Mouse (Mus musculus) lung, embryonic 16.5 days (tissue): Measurements from ENCODE around the gene Ppfia1. TPM values are rescaled to one million over a fixed set of nuclear protein-coding genes. Genes with fewer than 3 reads are reported as not detected.
A peak's percentile ranks its signal among the peaks of the same experiment; 100 is the strongest.

Experiments
- ATAC-seq: fragments of 200-750 bp; cut with Nextera tagmentation; 2 replicates; pipeline ENCODE4 v1.8.0; 2017; ENCODE audit warnings: low read depth, mild to moderate bottlenecking, moderate library complexity
- H3K27ac ChIP-seq: fragments of 300-500 bp; sonication (generic); 2 replicates; pipeline ENCODE4 v1.5.1; 2014; ENCODE audit warnings: mild to moderate bottlenecking, control low read depth, low read length
- H3K27me3 ChIP-seq: fragments of 300-500 bp; sonication (generic); 2 replicates; pipeline ENCODE4 v1.6.1; 2014; ENCODE audit warnings: low read depth, low read length, mixed read lengths; ENCODE audit not compliant: control insufficient read depth, insufficient read depth
- H3K36me3 ChIP-seq: fragments of 300-500 bp; sonication (generic); 2 replicates; pipeline ENCODE4 v1.6.1; 2014; ENCODE audit warnings: low read length; ENCODE audit not compliant: control insufficient read depth, insufficient read depth
- H3K4me1 ChIP-seq: fragments of 300-500 bp; sonication (generic); replicated peaks from 2 replicates; pipeline ENCODE4 v1.6.1; 2014; ENCODE audit warnings: low read length, mixed read lengths; ENCODE audit not compliant: control insufficient read depth, insufficient read depth
- H3K4me2 ChIP-seq: fragments of 300-500 bp; sonication (generic); 2 replicates; pipeline ENCODE4 v1.6.1; 2014; ENCODE audit warnings: low read depth, low read length, control low read depth
- H3K4me3 ChIP-seq: fragments of 300-500 bp; sonication (generic); 2 replicates; pipeline ENCODE4 v1.5.1; 2014; ENCODE audit warnings: mild to moderate bottlenecking, low read length, control low read depth
- H3K9ac ChIP-seq: fragments of 300-500 bp; sonication (generic); 2 replicates; pipeline ENCODE4 v1.6.1; 2014; ENCODE audit warnings: low read length, control low read depth
- H3K9me3 ChIP-seq: fragments of 300-500 bp; sonication (generic); 2 replicates; pipeline ENCODE4 v1.6.1; 2016; ENCODE audit warnings: low read length; ENCODE audit not compliant: control insufficient read depth
- WGBS: fragments of 180-500 bp; shearing (Covaris S2); extraction: QIAGEN DNeasy Blood & Tissue Kit; methylation state at CpG from one replicate; pipeline ENCODE4 v1.1.7; 2014; 5-methylcytosine and 5-hydroxymethylcytosine counted together
- polyA plus RNA-seq: library from polyadenylated mRNA; unstranded; fragments of >200 nt; fragmentation: Nextera tagmentation; extraction: Ambion mirVana; gene quantifications from 2 replicates; pipeline ENCODE4 v1.2.1, GENCODE M21; 2015

Gene Ppfia1
- polyA plus RNA-seq, 1 experiment from 2014 or later, result 25.9 TPM

DNA sequence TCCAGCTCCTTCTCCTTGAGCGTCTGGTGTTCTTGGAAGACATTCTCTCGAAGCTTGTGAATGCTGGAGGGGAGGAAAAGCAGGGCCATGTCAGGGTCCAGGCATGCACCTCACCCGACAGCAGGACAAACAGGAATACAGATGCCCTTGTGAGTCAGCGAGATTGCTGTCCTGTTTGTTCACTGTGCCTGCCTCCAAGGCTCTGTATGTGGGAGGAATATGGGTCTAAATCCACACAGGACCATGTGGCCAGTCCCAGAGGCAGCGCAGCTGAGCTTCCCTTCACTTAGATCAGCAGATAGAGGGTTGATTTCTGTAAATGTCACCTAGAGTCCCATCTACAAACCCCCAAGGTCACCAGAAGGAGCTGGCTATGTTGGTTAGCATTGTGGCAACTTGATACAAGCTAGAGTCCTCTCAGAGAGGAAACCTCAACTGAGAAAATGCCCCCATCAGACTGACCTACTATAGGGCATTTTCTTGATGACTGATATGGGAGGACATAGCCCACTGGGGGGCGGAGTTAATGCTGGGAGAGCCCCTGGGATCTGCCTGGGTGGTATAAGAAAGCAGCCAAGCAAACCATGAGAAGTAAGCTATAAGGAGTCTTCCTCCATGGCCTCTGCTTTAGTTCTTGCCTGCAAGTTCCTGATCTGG lies 92.2 kb downstream of the Ppfia1 start:
- Histone ChIP-seq H3K4me3 (no peak overlapping the region), H3K27ac (no peak overlapping the region), H3K9ac (no peak overlapping the region), H3K9me3 (no peaks in the 10 kb centered on the region), H3K4me1 (no peaks in the 10 kb centered on the region), H3K36me3 (peaks cover 72% of the 10 kb centered on the region), H3K4me2 (no peak overlapping the region), H3K27me3 (no peaks in the 10 kb centered on the region)
- no peak for ATAC-seq
- 83% methylated on average over 6 of the region's 6 CpGs for WGBS

DNA sequence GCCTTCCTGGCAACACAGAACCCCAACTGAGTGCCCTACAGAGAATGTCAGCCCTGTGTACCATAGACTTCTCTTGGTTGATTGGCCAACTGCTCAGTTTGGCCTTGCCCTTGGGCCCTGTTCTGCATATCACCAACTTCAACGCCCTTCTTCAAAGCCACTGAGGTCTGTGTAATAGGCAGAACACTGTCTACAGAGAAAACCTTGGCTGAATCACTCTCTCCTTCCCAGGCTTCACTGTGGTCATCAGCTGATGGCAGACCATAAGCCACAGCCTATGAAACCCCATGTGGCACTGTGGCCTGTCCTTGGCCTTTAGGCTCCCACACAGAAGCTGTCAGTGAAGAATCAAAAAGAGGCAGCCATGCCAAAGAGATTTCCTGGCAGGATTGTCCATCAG lies 94.6 kb downstream of the Ppfia1 start:
- Histone ChIP-seq H3K27me3 (no peaks in the 10 kb centered on the region), H3K9ac (no peak overlapping the region), H3K9me3 (no peaks in the 10 kb centered on the region), H3K4me2 (no peak overlapping the region), H3K36me3 (peaks cover 69% of the 10 kb centered on the region), H3K4me3 (no peak overlapping the region), H3K27ac (no peak overlapping the region), H3K4me1 (no peaks in the 10 kb centered on the region)
- WGBS, result 83% methylated on average over 1 of the region's 1 CpGs
- ATAC-seq, result no peak

DNA sequence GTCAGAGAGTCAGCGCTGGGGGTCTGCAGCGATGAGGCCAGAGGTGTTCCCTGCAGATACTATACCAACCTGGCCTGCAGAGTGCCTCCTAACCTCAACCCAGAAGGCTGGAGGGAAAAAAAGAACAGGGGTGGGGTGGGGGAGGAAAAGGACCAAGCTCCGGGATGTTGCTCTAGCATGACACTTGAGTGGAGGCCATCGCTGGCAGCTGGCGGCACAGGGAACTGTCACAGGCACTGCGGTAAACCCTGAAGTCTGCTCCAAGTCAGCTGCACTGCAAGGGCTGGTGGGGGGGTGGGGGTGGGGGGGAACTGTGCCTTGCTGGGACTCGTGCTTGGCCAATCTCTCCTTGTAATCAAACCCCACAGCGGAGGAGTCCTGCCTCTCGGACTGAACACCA lies 102.9 kb downstream of the Ppfia1 start:
- no peak for ATAC-seq
- Histone ChIP-seq H3K9ac (no peak overlapping the region), H3K9me3 (no peaks in the 10 kb centered on the region)

DNA sequence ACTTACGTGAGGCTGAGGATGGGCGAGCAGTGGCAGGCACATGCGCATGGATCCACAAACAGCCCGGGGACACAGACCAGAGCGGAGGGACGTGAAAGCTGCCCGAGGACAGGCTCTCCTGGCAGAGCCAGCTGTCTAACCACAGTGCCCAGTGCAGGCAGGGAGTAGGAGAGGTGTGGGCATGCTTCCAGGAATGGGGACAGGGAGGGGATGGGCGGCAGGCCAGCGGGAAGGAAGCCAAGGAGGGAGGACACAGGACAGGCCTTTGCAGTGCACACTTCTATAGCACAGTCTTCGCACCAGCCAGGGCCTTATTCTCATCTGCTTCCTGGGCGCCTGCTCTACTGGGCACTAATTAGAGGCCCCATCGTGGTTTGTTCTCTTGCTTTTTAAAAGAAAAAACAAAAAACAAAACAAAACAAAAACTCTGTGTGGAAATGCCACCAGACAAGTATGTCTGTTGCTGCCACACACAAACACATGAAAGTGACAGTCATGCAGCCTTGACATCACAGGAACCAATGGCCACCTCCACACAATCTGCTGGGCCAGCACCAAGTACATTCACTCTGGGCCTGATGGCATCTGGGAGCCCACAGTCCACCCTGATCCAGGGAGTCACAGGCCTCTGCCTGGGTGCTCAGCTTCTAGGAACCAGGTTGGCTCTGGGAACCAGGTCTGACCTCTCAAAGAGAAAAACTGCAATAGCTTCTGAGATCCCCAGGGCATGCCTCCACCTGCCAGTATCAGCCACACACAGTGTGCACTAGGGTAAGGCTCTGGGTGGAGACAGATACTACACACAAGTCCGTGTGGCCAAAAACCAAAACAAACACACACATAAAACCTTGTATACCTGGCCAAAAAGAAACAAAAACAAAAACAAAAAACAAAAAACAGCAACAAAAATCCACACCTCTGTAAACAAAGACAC lies 103.6 kb downstream of the Ppfia1 start:
- 84% methylated on average over 13 of the region's 13 CpGs for WGBS
- no peak overlapping the region for H3K4me2 ChIP-seq
- H3K4me3 ChIP-seq, result no peak overlapping the region
- H3K27ac ChIP-seq, result no peak overlapping the region
- ATAC-seq, result peak; percentile 55; the same call in 1 of the 2 replicates
- no peak overlapping the region for H3K9ac ChIP-seq
- H3K36me3 ChIP-seq, result peaks cover 69% of the 10 kb centered on the region
- no peaks in the 10 kb centered on the region for H3K4me1 ChIP-seq
- no peaks in the 10 kb centered on the region for H3K9me3 ChIP-seq
- no peaks in the 10 kb centered on the region for H3K27me3 ChIP-seq

More for the DNA sequence above, 102.9 kb downstream of the Ppfia1 start:
- no peak overlapping the region for H3K4me2 ChIP-seq
- H3K27ac ChIP-seq, result no peak overlapping the region
- no peak overlapping the region for H3K4me3 ChIP-seq
- WGBS, result 89% methylated on average over 9 of the region's 9 CpGs
- peaks cover 62% of the 10 kb centered on the region for H3K36me3 ChIP-seq
- H3K27me3 ChIP-seq, result no peaks in the 10 kb centered on the region
- H3K4me1 ChIP-seq, result no peaks in the 10 kb centered on the region

DNA sequence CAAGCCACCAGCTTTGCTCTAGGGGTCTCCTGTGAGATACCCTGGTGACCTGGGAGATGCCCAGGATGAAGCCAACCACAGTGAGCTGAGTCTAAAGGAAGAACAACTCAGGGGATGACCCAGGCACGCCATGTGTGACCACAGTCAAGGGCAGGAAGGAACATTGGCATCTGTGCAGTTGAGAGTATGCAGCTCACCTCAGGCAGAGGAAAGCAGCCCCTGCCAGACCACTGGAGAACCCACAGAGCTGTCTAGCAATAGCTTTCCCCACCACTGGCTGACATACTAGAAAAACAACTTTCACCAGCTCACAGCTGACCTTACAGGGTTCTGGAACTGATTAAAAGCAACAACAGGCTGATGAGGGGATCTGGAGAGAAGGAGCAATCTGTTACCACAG lies 105.3 kb downstream of the Ppfia1 start:
- no peak overlapping the region for H3K4me2 ChIP-seq
- no peaks in the 10 kb centered on the region for H3K9me3 ChIP-seq
- H3K4me3 ChIP-seq, result no peak overlapping the region
- peaks cover 59% of the 10 kb centered on the region for H3K36me3 ChIP-seq
- no peak overlapping the region for H3K27ac ChIP-seq
- H3K9ac ChIP-seq, result no peak overlapping the region
- whole genome bisulfite sequencing, result 87% methylated on average over 1 of the region's 1 CpGs
- H3K4me1 ChIP-seq, result no peaks in the 10 kb centered on the region
- no peak for ATAC-seq
- no peaks in the 10 kb centered on the region for H3K27me3 ChIP-seq

DNA sequence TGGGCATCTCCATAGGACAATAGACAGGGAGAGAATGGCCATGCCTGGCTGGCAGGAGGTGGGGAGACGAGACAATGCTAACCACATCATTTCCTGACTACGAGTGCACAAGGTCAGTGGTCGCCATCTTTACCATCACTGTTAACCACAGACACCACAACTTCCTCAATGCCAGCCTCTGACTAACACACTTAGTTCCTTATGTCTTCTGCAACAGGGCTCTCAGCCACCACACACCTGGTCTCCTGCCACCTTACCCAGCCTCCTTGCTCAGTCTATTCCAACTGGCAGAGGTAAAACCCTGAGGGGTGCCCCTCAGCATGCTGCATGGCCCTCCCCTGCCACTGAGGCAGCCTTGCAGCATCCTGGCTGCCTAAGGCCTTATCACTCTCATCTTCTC lies 106.4 kb downstream of the Ppfia1 start:
- 74% methylated on average over 3 of the region's 3 CpGs for WGBS
- no peak for ATAC-seq
- Histone ChIP-seq H3K4me3 (no peak overlapping the region), H3K9ac (no peak overlapping the region), H3K9me3 (no peaks in the 10 kb centered on the region), H3K27ac (no peak overlapping the region), H3K27me3 (no peaks in the 10 kb centered on the region), H3K36me3 (peaks cover 55% of the 10 kb centered on the region), H3K4me2 (no peak overlapping the region), H3K4me1 (no peaks in the 10 kb centered on the region)

DNA sequence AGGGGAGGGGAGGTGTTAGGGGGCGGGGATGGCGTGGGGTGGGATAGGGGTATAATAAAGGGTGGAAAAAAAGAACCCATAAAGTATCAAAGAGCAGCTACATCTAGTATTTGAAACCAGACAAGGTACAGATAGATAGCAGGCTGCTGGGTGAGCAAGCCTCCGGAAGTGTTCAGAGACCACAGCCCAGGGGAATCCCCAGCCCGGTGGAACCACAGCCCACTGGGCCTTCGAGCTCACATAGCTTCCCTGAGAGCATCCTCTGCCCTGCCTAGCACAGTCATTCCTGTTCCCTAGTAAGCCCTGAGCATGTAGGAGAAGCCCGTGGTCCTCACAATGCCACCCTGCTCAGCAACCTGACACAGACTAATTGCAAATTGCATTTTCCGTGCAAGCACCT lies 108.7 kb downstream of the Ppfia1 start:
- ATAC-seq, result no peak
- WGBS, result 83% methylated on average over 7 of the region's 7 CpGs
- H3K36me3 ChIP-seq, result peaks cover 55% of the 10 kb centered on the region
- no peak overlapping the region for H3K4me3 ChIP-seq
- H3K27me3 ChIP-seq, result no peaks in the 10 kb centered on the region
- no peaks in the 10 kb centered on the region for H3K4me1 ChIP-seq
- H3K9me3 ChIP-seq, result no peaks in the 10 kb centered on the region
- no peak overlapping the region for H3K4me2 ChIP-seq
- no peak overlapping the region for H3K27ac ChIP-seq
- no peak overlapping the region for H3K9ac ChIP-seq

DNA sequence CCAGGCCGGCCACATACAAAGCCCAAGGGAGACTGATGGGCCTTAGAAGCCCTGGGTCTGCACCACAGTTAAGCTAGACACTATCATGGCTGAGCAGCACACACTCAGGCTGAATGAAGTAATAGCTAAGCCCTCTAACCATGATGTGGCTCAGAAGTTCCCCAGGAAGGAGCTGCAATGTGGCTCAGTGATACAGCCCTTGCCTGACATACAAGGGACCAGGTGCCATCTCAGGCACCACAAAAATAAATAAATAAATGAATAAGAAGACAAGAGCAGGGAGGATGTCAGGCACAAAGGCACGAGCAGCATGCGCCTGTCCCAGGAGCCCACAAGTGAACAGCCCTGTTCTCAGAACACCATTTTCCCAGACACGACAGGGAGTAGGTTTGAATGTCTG lies 111.6 kb downstream of the Ppfia1 start:
- Histone ChIP-seq H3K9ac (no peak overlapping the region), H3K27me3 (no peaks in the 10 kb centered on the region), H3K9me3 (no peaks in the 10 kb centered on the region), H3K4me2 (no peak overlapping the region), H3K4me3 (no peak overlapping the region), H3K27ac (no peak overlapping the region), H3K36me3 (peaks cover 63% of the 10 kb centered on the region), H3K4me1 (no peaks in the 10 kb centered on the region)
- ATAC-seq, result no peak
- WGBS, result 88% methylated on average over 4 of the region's 4 CpGs

DNA sequence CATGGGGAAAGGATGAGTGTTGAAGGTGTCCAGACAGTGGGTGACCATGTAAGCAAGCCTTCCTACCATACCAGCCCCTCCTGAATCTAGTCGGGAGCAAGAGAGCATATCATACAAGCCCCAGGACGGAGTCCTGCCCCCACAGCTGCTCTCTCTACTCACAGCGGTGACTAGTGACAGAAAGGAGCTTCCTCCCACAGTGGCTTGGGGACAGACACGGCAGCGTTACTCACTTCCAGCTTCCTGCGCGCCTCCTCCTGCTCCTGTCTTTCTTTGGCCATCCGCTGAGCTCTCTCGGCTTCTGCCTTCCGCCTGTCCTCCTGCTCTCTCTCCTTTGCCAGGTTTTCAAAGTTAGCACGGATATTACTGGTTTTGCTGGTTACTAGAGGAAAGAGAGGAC lies 112.1 kb downstream of the Ppfia1 start:
- Histone ChIP-seq H3K4me1 (no peaks in the 10 kb centered on the region), H3K4me3 (no peak overlapping the region), H3K9me3 (no peaks in the 10 kb centered on the region), H3K36me3 (peaks cover 64% of the 10 kb centered on the region), H3K9ac (no peak overlapping the region), H3K4me2 (no peak overlapping the region), H3K27ac (no peak overlapping the region), H3K27me3 (no peaks in the 10 kb centered on the region)
- 90% methylated on average over 11 of the region's 11 CpGs for WGBS
- ATAC-seq, result no peak
